Mouse (Mus musculus): Measurements from ENCODE around the gene Pfdn6. TPM values are rescaled to one million over a fixed set of nuclear protein-coding genes. Genes with fewer than 3 reads are reported as not detected.
A peak's percentile ranks its signal among the peaks of the same experiment; 100 is the strongest.
"Not testable (repeated sequence)": the region's sequence is repeated elsewhere in the genome, so short reads cannot be mapped to it uniquely, and the experiment has no call there.

Pfdn6 gene
- total and polyA plus RNA-seq, 3 experiments, result 6.8 to 100 (median 69.7) TPM

- peak; percentile 97 for DNase-seq
These were observed 24.4 kb downstream of the Pfdn6 start, which contains the start of the genes Tapbp and Zbtb22 for GRCm38 (mm10) chr17:33915671-33916250. Tapbp (plus strand) TSS chr17:33915899. Zbtb22 (plus strand) TSS chr17:33915904.

GRCm38 (mm10) chr17:33914969-33915391 lies 25.2 kb downstream of the Pfdn6 start:
- DNase-seq, result no peak

DNA sequence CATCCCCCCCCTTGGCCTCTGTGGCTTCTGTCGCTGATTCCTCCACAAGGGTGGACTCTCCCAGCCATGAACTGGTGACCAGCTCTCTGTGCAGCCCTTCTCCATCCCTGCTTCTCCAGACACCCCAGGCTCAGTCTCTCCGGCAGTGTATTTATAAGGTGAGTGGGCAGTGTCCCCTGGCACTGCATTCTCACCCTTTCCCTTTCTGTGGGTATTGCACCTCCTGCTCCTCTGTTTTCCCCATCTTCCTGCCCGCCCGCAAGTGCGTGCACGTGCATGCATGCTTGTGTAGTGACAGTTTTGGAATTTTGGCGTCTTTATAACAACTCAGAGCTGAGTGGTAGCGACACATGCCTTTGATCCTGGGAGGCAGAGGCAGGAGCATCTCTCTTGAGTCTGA lies 26.2 kb downstream of the Pfdn6 start:
- no peak for DNase-seq

GRCm38 (mm10) chr17:33913264-33913663 lies 26.9 kb downstream of the Pfdn6 start:
- no peak for DNase-seq

GRCm38 (mm10) chr17:33911813-33912414 lies 28.2 kb downstream of the Pfdn6 start:
- DNase-seq, result peak; percentile 16

- no peak for DNase-seq
These were observed 28.9 kb downstream of the Pfdn6 start for GRCm38 (mm10) chr17:33911052-33911812.

- no peak for DNase-seq
These were observed 29.6 kb downstream of the Pfdn6 start for GRCm38 (mm10) chr17:33910346-33911051.

- DNase-seq, result peak; percentile 80
These were observed 30.3 kb downstream of the Pfdn6 start for GRCm38 (mm10) chr17:33909869-33910250.

GRCm38 (mm10) chr17:33909077-33909868 lies 30.9 kb downstream of the Pfdn6 start, which contains the start of gene Daxx:
Daxx (plus strand) TSS chr17:33909414.
- peak; percentile 100 for DNase-seq

GRCm38 (mm10) chr17:33908331-33909076 lies 31.6 kb downstream of the Pfdn6 start:
- DNase-seq, result peak; percentile 56

- not testable (repeated sequence) for DNase-seq
These were observed 35.3 kb downstream of the Pfdn6 start, which contains the start of gene Platr17 for GRCm38 (mm10) chr17:33904835-33905234. Platr17 (plus strand) TSS chr17:33905135.

DNA sequence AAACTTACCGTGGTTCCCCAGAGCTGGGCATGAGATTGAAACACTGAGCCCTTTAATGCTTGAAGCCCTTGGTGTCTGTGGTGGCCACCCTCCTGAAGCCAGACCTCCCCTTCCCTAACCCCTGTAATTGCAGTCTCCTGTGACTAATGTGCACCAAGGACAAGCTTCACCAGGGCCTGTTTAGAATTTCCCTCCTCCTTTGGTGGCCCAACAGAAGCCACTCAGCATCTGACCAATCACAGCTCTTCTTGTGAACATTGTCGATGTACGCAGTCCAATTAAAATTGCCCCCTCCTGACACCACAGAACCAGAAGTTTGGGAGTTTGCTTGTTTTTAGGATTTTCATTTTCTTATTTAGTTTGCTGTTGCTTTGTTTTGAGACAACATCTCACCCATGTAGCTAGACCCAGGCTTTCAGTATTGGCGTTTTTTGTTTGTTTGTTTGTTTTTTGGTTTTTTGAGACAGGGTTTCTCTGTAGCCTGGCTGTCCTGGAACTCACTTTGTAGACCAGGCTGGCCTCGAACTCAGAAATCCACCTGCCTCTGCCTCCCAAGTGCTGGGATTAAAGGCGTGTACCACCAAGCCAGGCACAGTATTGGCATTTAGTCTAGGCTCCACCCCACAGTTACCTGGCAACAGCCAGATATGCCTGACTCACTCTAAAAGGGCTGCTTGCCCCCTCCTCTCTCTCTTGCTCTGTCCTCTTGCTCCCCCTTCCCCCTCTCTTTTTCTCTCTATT lies 36.1 kb downstream of the Pfdn6 start:
- peak; percentile 47 for DNase-seq

DNA sequence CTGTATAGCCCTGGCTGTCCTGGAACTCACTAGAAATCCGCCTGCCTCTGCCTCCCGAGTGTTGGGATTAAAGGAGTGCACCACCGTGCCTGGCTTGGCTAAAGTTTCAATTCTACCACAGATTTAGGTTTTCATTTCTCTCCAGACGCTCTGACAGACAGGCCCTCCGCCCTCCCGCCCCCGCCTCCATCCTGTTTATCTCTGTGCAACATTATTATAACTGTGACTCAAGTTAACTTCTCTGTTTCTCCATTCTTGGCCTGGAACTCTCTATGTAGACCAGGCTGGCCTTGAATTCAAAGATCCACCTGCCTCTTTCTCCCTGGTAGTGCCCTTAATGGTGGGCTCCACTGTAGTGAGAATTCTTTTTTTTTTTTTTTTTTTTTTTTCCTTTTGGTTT lies 37.7 kb downstream of the Pfdn6 start:
- DNase-seq, result no peak

GRCm38 (mm10) chr17:33902079-33902478 lies 38.1 kb downstream of the Pfdn6 start:
- DNase-seq, result no peak

GRCm38 (mm10) chr17:33901653-33902052 lies 38.5 kb downstream of the Pfdn6 start:
- DNase-seq, result no peak

DNA sequence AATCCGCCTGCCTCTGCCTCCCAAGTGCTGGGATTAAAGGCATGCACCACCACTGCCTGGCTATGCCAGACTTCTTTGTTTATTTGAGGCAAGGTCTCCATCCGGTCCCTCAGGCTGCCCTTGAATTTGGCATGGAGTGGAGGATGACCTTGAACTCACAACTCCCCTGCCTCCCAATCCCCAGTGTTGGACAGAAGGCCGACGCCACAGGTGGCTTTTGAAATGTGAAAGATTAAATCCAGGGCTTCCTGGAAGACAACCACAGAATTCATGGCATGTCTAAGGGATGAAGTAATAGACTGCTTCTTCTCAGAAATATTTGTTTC lies 39.2 kb downstream of the Pfdn6 start:
- DNase-seq, result no peak

DNA sequence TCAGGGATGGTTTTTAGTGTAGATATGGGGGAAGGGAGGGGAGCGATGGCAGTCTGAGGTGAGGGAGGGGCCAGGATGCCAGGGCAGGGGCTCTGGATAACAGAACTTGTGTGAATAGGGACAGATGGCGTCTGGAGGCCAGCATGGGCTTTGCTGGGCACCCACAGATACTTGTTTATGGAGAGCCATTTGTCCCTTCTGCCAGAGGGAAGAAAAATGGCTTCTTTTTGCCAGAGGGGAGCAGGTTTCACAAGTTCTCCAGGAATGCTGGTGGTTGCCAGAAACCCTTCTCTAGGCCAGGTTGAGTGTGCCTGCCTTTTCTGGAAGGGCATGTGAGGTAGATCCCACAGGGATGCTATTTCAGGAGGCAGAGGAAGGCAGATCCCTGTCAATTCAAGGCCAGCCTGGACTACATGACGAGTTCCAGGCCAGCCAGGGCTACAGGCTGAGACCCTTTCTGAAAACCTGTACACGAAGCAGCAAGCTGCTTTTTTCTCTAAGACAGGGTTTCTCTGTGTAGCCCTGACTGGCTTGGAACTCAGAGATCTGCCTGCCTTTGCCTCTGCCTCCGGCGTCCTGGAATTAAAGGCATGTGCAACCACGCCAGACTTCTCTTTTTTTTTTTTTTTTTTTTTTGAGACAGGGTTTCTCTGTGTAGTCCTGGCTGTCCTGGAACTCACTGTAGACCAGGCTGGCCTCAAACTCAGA lies 39.7 kb downstream of the Pfdn6 start:
- no peak for DNase-seq

GRCm38 (mm10) chr17:33899642-33900041 lies 40.5 kb downstream of the Pfdn6 start:
- no peak for DNase-seq

DNA sequence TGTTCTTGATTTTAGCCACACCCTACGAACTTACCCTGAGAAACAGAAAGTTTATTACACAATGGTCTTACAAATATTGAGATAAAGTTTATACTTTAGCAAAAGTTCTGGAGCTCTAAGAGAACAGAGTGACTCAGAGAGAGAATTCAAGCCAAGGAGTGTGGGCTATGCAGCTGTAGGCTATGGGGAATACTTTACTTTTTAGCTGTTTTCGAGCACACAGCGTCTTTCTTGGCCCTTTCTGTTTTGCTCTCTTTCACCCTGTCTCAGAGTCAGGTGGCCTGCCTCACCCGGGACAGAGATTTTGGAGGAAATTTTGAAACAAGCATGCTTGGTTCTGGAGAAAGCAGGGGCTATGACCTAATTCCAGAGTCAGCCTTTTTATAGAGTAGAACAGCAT lies 42.0 kb downstream of the Pfdn6 start:
- DNase-seq, result not testable (repeated sequence)
